Mouse (Mus musculus): ENCODE data around the gene Camta1. TPM values are rescaled to one million over a fixed set of nuclear protein-coding genes. Genes with fewer than 3 reads are reported as not detected.

Camta1 gene
- total RNA-seq, 2 experiments from 2014 or later, result 91.0 to 104 TPM

DNA sequence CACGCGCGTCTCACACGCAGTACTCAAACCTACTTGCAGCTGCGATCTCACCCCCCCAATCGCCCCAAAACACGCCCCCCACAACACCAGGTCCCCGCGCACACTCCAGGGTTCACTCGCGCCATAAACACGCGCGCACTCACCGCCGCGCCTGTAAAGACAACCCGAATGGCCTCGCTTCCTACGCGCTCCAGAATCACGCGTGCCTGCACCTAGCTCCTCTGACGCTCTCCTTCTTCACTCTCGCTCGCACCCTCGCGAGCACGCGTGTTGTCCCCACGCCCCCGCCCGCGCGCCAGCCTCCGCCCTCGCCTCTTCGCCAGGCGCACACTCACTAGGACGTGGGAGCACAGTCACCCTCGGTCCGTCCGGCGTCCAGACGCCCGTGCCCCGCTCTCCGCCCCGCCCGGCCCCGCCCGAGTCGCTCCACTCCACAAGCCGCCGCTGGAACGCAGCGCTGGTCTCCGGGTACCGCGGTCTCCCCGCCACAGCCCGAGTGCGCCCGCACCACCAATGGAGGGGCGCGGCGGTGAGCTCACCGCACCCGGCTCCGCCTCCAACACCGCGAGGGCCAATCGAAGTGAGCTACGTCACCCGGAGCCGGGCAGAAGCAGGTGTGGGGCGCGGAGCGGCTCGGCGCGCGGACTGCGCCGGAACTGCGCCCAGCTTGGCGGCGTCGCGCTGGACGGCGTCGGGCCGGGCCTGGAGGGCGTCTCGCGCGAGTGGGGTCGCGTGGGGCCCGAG is 753.5 kb downstream of the Camta1 start:
- peak; percentile 88 for DNase-seq

DNA sequence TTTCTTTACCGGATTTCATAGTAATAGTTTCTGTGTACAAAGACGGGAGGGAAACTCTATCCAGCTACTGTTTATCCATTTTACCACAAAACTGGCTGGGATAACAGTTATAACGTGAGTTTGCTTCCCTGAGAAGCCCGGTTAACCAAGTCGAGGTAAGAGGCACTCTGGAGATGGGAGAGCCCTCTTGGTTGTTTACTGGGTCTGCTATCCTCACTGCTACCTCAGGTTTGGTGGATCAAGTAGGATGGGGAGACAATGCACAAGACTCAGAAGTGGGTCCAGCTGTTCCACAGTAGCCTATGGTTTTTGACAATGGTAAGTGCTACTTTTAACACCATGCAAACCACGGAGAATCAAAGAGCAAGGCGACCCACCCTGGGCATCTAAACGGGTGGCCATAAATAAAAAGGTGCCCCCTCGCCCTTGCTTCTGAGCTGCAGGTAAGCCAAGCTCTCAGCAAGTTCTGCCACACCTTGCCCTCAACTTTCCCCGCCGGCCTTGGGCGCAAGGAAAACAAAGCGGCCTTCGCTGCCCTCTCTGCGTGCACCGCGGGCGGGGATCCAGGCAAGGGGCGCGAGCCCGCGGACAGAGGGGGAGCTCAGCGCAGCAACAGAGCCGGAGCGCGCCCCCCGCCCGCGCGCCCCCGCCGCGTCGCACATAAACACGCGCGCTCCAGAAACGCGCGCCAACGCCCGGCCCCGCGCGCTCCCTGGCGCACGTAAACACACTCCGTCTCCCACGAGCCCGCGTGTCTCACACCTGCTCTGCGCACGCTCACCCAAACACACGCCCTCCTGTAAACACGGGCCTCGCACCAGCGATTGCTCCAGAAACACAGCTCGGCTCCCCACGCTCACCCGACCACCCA is 754.3 kb downstream of the Camta1 start:
- DNase-seq, result no peak

DNA sequence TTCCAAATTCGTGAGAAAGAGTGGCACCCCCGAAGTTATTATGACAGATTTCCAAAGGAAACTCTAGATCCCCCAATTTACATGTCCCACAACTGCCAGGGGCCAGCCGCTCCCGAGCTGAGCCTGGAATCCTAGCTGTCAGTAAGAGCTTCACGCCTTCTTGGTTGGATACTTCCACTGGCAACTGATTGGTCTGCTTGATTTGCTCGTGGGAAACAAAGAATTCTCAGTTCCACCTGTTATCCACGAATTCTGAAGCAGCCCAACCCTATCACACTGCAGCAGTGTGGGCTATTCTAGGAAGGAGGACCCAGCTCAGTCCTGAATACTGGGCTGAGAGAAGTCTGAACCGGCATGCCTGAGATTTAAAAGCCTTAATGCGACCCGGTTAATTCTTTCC is 755.2 kb downstream of the Camta1 start:
- no peak for DNase-seq

DNA sequence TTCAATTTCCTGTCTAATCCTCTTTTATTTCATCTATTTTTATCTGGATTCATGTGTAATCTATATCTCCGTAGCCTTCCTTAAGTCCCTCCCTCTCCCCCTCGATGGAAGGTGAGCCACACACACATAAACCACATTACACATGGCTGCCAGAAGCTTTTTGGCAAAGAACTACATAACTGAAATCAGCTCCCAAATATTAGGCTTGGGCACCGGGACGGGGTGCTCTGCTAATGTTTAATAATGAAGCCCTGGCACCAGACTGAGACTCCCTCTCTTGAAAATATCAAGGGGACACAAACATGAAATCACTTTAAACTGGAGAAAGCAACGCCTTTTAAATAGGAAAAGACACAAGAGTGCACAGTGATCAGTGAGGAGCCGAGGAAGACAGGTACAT is 755.8 kb downstream of the Camta1 start:
- DNase-seq, result no peak

- no peak for DNase-seq
These were observed 757.5 kb downstream of the Camta1 start for GRCm38 (mm10) chr4:151104147-151104546.

DNA sequence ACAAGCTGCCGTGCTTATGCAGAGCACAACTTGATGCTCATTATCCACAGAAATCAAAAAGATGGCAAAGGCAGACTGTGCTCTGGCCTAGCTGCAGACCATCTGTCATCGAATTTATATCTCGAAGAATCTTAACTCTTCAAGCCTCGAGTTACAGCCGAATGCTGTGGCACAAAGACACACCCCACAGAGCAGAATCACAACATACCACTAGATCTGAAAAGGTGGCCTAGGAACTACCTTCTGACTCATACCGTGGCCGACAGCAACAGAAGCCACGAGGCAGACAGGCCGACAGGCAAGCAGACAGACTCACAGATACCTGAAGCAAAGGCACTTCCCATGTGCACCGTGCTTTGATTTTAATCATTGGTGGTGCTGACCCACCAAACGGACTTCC is 758.0 kb downstream of the Camta1 start:
- no peak for DNase-seq

- DNase-seq, result peak; percentile 37
These were observed 764.6 kb downstream of the Camta1 start for GRCm38 (mm10) chr4:151097104-151097438.

- peak; percentile 51 for DNase-seq
These were observed 765.2 kb downstream of the Camta1 start for GRCm38 (mm10) chr4:151096334-151097103.

DNA sequence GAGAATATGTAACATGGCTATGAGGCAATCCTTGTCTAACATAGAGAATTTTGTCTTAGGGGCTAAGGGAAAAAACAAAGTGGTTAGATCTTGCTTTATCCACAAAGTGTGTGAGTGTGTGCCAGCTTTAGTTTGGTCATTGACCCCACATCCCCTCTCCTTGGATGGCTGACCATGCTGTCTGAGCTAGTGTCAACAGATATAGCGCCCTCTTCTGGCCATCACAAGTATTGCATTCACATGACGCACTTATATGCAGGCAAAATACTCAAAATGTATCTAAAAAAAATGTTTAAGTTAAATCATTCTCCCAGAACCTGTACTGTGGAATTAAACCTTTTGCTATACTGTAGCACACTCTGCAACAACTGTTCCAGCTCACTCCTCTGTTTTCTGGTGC is 766.5 kb downstream of the Camta1 start:
- DNase-seq, result no peak

- DNase-seq, result no peak
These were observed 772.4 kb downstream of the Camta1 start, which contains the start of gene Gm13090 for GRCm38 (mm10) chr4:151089270-151089669. Gene Gm13090 (plus strand): TSS chr4:151089570.

DNA sequence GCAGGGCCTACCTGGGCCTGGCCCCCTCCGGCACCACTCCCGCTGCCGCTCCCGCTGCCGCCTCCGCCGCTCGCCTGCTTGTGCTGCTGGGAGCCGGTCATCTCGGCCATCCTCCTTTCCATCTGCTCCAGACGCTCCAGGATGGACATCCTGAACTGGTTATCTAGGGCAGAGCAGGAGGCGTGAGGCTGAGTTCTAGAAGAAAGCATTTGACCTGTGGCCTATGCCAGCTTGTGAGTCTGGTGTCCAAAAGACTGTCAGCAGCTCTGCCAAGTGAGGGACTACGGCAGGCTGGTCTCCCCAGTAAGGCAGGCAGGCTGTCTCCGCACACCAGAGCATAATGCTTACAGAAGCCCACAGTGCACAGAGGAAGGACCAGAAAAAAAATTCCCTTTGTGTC is 772.9 kb downstream of the Camta1 start:
- peak; percentile 40 for DNase-seq

- DNase-seq, result no peak
These were observed 774.3 kb downstream of the Camta1 start for GRCm38 (mm10) chr4:151087358-151087757.

DNA sequence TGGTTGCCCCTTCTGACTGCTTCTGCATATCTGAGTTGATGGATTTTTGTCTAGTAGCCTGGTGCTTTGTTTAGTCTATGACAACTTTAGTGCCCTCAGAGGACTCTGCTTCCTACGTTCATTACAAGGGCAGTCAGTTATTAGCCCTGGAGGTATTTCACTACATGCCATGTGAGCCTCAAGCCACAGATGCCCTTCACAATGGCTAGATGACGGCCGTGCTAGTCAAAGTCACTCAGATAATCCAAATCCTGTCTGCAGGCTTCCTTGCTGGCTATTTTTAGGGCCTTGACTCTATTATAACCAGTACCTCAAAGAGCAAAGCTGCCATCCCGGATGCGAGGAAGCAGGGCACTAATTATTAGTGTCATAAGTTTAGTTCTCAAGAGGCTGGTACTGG is 778.6 kb downstream of the Camta1 start:
- no peak for DNase-seq

GRCm38 (mm10) chr4:151081977-151082376 is 779.7 kb downstream of the Camta1 start:
- DNase-seq, result no peak

GRCm38 (mm10) chr4:151081355-151081754 is 780.3 kb downstream of the Camta1 start:
- no peak for DNase-seq

DNA sequence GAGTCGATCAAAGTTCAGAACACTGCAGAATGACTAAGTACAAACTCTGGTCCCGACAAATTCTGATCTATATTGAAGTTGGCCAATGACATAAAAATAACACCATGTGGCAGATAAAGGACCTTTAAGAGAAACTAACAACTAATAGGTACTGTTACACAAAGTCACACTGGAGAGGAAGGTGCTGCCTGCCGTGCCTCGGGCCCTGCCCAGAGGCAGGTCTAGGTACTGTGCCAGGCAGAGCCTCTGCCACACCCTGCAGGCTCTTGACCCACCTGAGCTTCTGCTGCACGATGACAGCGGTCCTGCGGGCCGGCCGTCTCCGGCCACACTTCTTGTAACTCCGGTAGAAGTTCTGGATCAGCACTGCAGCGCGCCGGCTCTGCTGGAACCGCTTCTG is 786.9 kb downstream of the Camta1 start:
- DNase-seq, result no peak

DNA sequence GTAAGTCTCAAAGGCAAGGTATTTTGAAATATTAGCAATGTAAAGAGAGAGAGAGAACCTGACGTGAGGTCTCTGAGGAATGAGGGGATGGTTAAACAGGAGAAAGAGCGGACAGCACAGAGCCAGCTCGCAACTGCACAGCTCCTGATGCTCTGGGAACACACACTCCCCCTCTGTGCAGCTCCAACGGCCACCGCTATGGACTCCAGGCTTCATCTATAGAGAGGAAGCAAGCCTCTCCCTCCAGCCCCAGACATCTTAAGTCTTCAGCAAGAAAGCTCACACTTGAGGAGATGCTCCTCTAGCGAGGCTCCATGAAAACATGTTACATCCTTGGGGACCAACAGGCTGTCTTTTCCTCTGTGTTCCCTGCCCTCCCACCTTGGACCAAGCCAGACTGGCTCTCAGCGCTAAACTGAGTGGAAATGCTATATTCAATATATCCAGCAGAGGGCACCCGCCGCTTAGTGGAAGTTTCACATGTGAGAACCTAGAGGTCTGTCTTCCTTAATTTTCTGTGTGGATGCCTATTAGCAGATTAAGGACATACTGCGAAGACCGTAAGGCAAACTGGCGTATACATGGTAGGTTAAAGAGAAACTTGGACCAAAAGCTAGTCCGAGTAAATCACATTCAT is 788.5 kb downstream of the Camta1 start:
- peak; percentile 38 for DNase-seq

DNA sequence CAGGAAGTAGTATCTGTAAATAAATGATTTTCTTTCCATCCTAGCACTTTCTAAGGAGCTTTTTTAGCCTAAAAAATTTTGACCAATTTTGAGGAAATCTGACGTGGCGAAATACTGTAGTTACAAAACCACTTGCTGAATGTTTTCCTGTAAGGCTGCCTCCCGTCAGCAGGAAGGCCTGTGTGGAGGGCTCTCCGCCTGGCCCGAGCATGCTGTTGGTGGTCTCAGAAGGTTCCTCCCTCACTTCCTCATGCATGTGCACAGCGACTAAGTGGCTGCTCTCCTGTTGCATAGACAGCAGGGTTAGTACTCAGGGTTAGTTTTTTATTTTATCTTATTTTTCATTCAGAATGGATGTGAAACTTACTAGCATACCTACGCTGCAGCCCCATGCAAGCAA is 790.7 kb downstream of the Camta1 start:
- DNase-seq, result no peak

- DNase-seq, result no peak
These were observed 792.9 kb downstream of the Camta1 start for GRCm38 (mm10) chr4:151068751-151069150.

GRCm38 (mm10) chr4:151059566-151059965 is 802.1 kb downstream of the Camta1 start:
- no peak for DNase-seq

- no peak for DNase-seq
These were observed 803.0 kb downstream of the Camta1 start for GRCm38 (mm10) chr4:151058634-151059033.

Data from gastrocnemius, postnatal 25 days (tissue).